Mouse (Mus musculus) stomach, embryonic 15.5 days (tissue): ENCODE measurements around the gene C2cd3. TPM values are rescaled to one million over a fixed set of nuclear protein-coding genes. Genes with fewer than 3 reads are reported as not detected.
A peak's percentile ranks its signal among the peaks of the same experiment; 100 is the strongest.

ENCODE experiments used
- ATAC-seq: fragments of 200-750 bp; cut with Nextera tagmentation; 2 replicates; pipeline ENCODE4 v1.8.0; 2017; ENCODE audit warnings: low read depth, moderate number of reproducible peaks, moderate TSS enrichment; ENCODE audit not compliant: insufficient read depth, low FRiP score
- H3K27ac ChIP-seq: fragments of 300-500 bp; sonication (generic); 2 replicates; pipeline ENCODE4 v1.5.1; 2015; ENCODE audit warnings: mild to moderate bottlenecking, inconsistent platforms
- H3K27me3 ChIP-seq: fragments of 300-500 bp; sonication (generic); replicated peaks from 2 replicates; pipeline ENCODE4 v1.6.1; 2015; ENCODE audit warnings: inconsistent platforms
- H3K36me3 ChIP-seq: fragments of 300-500 bp; sonication (generic); 2 replicates; pipeline ENCODE4 v1.6.1; 2015; ENCODE audit warnings: inconsistent platforms
- H3K4me1 ChIP-seq: fragments of 300-500 bp; sonication (generic); 2 replicates; pipeline ENCODE4 v1.6.1; 2015; ENCODE audit warnings: inconsistent platforms
- H3K4me2 ChIP-seq: fragments of 300-500 bp; sonication (generic); 2 replicates; pipeline ENCODE4 v1.6.1; 2015; ENCODE audit warnings: mild to moderate bottlenecking, inconsistent platforms
- H3K4me3 ChIP-seq: fragments of 300-500 bp; sonication (generic); replicated peaks from 2 replicates; pipeline ENCODE4 v1.5.1; 2015; ENCODE audit warnings: inconsistent platforms
- H3K9ac ChIP-seq: fragments of 300-500 bp; sonication (generic); 2 replicates; pipeline ENCODE4 v1.6.1; 2015; ENCODE audit warnings: inconsistent platforms
- H3K9me3 ChIP-seq: fragments of 300-500 bp; sonication (generic); 2 replicates; pipeline ENCODE4 v1.6.1; 2016; ENCODE audit warnings: inconsistent platforms
- WGBS: fragments of 180-500 bp; shearing (Covaris S2); methylation state at CpG from one replicate; pipeline ENCODE4 v1.1.7; 2015; 5-methylcytosine and 5-hydroxymethylcytosine counted together
- polyA plus RNA-seq: library from polyadenylated mRNA; unstranded; fragments of >200 nt; fragmentation: Nextera tagmentation; extraction: Ambion mirVana; gene quantifications from 2 replicates; pipeline ENCODE4 v1.2.1, GENCODE M21; 2015

Gene C2cd3
- polyA plus RNA-seq, 1 experiment from 2014 or later: 18.5 TPM

- no peak overlapping the region for H3K4me3 ChIP-seq
- H3K9me3 ChIP-seq: no peaks in the 10 kb centered on the region
- peak overlapping the region; percentile 37; the same call in 1 of the 2 replicates for H3K27ac ChIP-seq
- no peak overlapping the region for H3K9ac ChIP-seq
- no peaks in the 10 kb centered on the region for H3K27me3 ChIP-seq
- H3K4me1 ChIP-seq: peaks cover 21% of the 10 kb centered on the region
- no peak overlapping the region for H3K4me2 ChIP-seq
- no peaks in the 10 kb centered on the region; the same call in 1 of the 2 replicates for H3K36me3 ChIP-seq
- WGBS: 56% methylated on average over 9 of the region's 9 CpGs
- ATAC-seq: peak; percentile 30; the same call in 1 of the 2 replicates
These were observed 91.2 kb downstream of the C2cd3 start for GRCm38 (mm10) chr7:100463194-100463593.

- H3K4me2 ChIP-seq: no peak overlapping the region
- no peaks in the 10 kb centered on the region for H3K9me3 ChIP-seq
- ATAC-seq: no peak
- peaks cover 21% of the 10 kb centered on the region for H3K4me1 ChIP-seq
- 62% methylated on average over 10 of the region's 10 CpGs for WGBS
- H3K9ac ChIP-seq: no peak overlapping the region
- H3K27ac ChIP-seq: 0 out of 2 replicates have a peak overlapping the region, but pooled peaks have one; percentile 37
- H3K36me3 ChIP-seq: no peaks in the 10 kb centered on the region; the same call in 1 of the 2 replicates
- H3K4me3 ChIP-seq: no peak overlapping the region
- no peaks in the 10 kb centered on the region for H3K27me3 ChIP-seq
These were observed 91.7 kb downstream of the C2cd3 start for GRCm38 (mm10) chr7:100463757-100464156.

GRCm38 (mm10) chr7:100464248-100464647, 92.2 kb downstream of the C2cd3 start:
- no peaks in the 10 kb centered on the region; the same call in 1 of the 2 replicates for H3K36me3 ChIP-seq
- no peak for ATAC-seq

GRCm38 (mm10) chr7:100465248-100465647, 93.2 kb downstream of the C2cd3 start:
- Histone ChIP-seq H3K4me2 (peak overlapping the region; percentile 21), H3K36me3 (no peaks in the 10 kb centered on the region), H3K9ac (no peak overlapping the region), H3K4me1 (peaks cover 21% of the 10 kb centered on the region), H3K27me3 (no peaks in the 10 kb centered on the region), H3K27ac (peak overlapping the region; percentile 78), H3K9me3 (no peaks in the 10 kb centered on the region), H3K4me3 (no peak overlapping the region)
- 54% methylated on average over 4 of the region's 4 CpGs for WGBS
- peak; percentile 1; the same call in 1 of the 2 replicates for ATAC-seq

More at GRCm38 (mm10) chr7:100464248-100464647, 92.2 kb downstream of the C2cd3 start:
- H3K4me3 ChIP-seq: no peak overlapping the region
- H3K27me3 ChIP-seq: no peaks in the 10 kb centered on the region
- no peak overlapping the region for H3K27ac ChIP-seq
- no peaks in the 10 kb centered on the region for H3K9me3 ChIP-seq
- peaks cover 21% of the 10 kb centered on the region for H3K4me1 ChIP-seq
- no peak overlapping the region for H3K9ac ChIP-seq
- H3K4me2 ChIP-seq: no peak overlapping the region
- WGBS: 91% methylated on average over 7 of the region's 7 CpGs

GRCm38 (mm10) chr7:100465656-100466309, 93.8 kb downstream of the C2cd3 start:
- Histone ChIP-seq H3K27ac (peak overlapping the region; percentile 78), H3K9ac (0 out of 2 replicates have a peak overlapping the region, but pooled peaks have one; percentile 13), H3K4me1 (peaks cover 21% of the 10 kb centered on the region), H3K36me3 (no peaks in the 10 kb centered on the region), H3K27me3 (no peaks in the 10 kb centered on the region), H3K4me2 (peak overlapping the region; percentile 21), H3K9me3 (no peaks in the 10 kb centered on the region), H3K4me3 (no peak overlapping the region)
- 32% methylated on average over 5 of the region's 5 CpGs for WGBS
- ATAC-seq: peak; percentile 40

GRCm38 (mm10) chr7:100466781-100467510, 94.9 kb downstream of the C2cd3 start:
- H3K27ac ChIP-seq: peak overlapping the region; percentile 78
- peak; percentile 94 for ATAC-seq
- no peaks in the 10 kb centered on the region for H3K9me3 ChIP-seq
- no peak overlapping the region for H3K4me2 ChIP-seq
- H3K4me1 ChIP-seq: peaks cover 21% of the 10 kb centered on the region
- 71% methylated on average over 11 of the region's 11 CpGs for WGBS
- H3K27me3 ChIP-seq: no peaks in the 10 kb centered on the region
- no peaks in the 10 kb centered on the region for H3K36me3 ChIP-seq
- no peak overlapping the region for H3K4me3 ChIP-seq
- no peak overlapping the region for H3K9ac ChIP-seq

GRCm38 (mm10) chr7:100468761-100469160, 96.7 kb downstream of the C2cd3 start:
- WGBS: 84% methylated on average over 6 of the region's 6 CpGs
- Histone ChIP-seq H3K4me1 (peaks cover 21% of the 10 kb centered on the region), H3K4me2 (no peak overlapping the region), H3K9me3 (no peaks in the 10 kb centered on the region), H3K9ac (no peak overlapping the region), H3K27me3 (no peaks in the 10 kb centered on the region), H3K36me3 (no peaks in the 10 kb centered on the region), H3K4me3 (no peak overlapping the region), H3K27ac (no peak overlapping the region)
- no peak for ATAC-seq

- 87% methylated on average over 1 of the region's 1 CpGs for WGBS
These were observed 97.5 kb downstream of the C2cd3 start for GRCm38 (mm10) chr7:100469502-100469901.

GRCm38 (mm10) chr7:100470796-100471406, 98.9 kb downstream of the C2cd3 start:
- Histone ChIP-seq H3K27me3 (no peaks in the 10 kb centered on the region), H3K36me3 (no peaks in the 10 kb centered on the region), H3K4me3 (no peak overlapping the region), H3K4me2 (no peak overlapping the region), H3K9ac (no peak overlapping the region), H3K27ac (no peak overlapping the region), H3K4me1 (peaks cover 5% of the 10 kb centered on the region), H3K9me3 (no peaks in the 10 kb centered on the region)
- 92% methylated on average over 11 of the region's 11 CpGs for WGBS
- ATAC-seq: no peak

More at GRCm38 (mm10) chr7:100469502-100469901, 97.5 kb downstream of the C2cd3 start:
- no peaks in the 10 kb centered on the region for H3K27me3 ChIP-seq
- no peak for ATAC-seq
- H3K4me1 ChIP-seq: peaks cover 17% of the 10 kb centered on the region
- no peak overlapping the region for H3K27ac ChIP-seq
- H3K9me3 ChIP-seq: no peaks in the 10 kb centered on the region
- no peak overlapping the region for H3K4me2 ChIP-seq
- no peak overlapping the region for H3K9ac ChIP-seq
- no peak overlapping the region for H3K4me3 ChIP-seq
- H3K36me3 ChIP-seq: no peaks in the 10 kb centered on the region

GRCm38 (mm10) chr7:100471407-100471797, 99.4 kb downstream of the C2cd3 start:
- no peaks in the 10 kb centered on the region for H3K27me3 ChIP-seq
- WGBS: 80% methylated on average over 1 of the region's 1 CpGs
- no peak overlapping the region for H3K27ac ChIP-seq
- no peak for ATAC-seq
- H3K4me3 ChIP-seq: no peak overlapping the region
- H3K4me2 ChIP-seq: no peak overlapping the region
- no peak overlapping the region for H3K9ac ChIP-seq
- no peaks in the 10 kb centered on the region for H3K4me1 ChIP-seq
- H3K36me3 ChIP-seq: no peaks in the 10 kb centered on the region
- H3K9me3 ChIP-seq: no peaks in the 10 kb centered on the region

GRCm38 (mm10) chr7:100472777-100473176, 100.7 kb downstream of the C2cd3 start, which contains the start of gene Ucp3:
Gene Ucp3, plus strand, starts transcription at chr7:100472990.
- Histone ChIP-seq H3K4me3 (no peak within 1 kb of the TSS), H3K4me1 (no peaks in the 10 kb centered on the region), H3K9ac (no peak within 1 kb of the TSS), H3K27me3 (no peaks in the 10 kb centered on the region), H3K36me3 (no peaks in the 10 kb centered on the region), H3K9me3 (no peaks in the 10 kb centered on the region), H3K4me2 (no peak within 1 kb of the TSS), H3K27ac (no peak within 1 kb of the TSS)
- ATAC-seq: no peak
- WGBS: 75% methylated on average over 6 of the region's 6 CpGs
